Mouse (Mus musculus) mesoderm, embryonic 11.5 days (tissue): ENCODE results near the gene Szrd1.
A peak's percentile ranks its signal among the peaks of the same experiment; 100 is the strongest.

Experiments used
- DNase-seq: peaks from one replicate; pipeline ENCODE4 v3.0.0-alpha.2; 2012; ENCODE audit warnings: low read depth, low spot score

Szrd1 gene

DNA sequence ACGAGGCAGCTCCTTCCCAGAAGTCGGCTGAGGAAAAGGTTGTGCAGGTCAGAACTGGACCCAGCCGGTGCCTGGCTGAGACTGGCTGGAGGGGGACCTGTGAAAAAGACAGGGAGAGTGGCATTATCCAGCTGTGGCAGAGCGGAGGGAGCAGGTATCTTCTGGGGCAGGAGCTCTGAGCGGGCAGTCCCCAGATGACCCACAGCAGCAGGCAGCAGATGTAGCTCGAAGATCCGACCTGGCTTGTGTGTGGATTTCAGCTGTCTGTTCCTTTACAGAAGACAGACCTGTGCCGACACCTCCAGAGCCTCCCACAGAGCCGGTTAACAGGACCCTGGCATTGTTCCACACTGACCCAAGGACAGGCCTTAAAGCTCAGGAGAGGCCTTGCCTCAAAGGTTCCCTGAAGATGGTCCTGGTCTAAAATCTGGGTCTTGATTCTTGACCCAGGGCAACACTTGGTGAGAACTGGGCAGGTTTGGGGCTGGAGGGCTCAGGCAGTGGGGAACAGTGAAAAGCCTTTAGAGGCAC lies 72.0 kb downstream of the Szrd1 start:
- no peak for DNase-seq

DNA sequence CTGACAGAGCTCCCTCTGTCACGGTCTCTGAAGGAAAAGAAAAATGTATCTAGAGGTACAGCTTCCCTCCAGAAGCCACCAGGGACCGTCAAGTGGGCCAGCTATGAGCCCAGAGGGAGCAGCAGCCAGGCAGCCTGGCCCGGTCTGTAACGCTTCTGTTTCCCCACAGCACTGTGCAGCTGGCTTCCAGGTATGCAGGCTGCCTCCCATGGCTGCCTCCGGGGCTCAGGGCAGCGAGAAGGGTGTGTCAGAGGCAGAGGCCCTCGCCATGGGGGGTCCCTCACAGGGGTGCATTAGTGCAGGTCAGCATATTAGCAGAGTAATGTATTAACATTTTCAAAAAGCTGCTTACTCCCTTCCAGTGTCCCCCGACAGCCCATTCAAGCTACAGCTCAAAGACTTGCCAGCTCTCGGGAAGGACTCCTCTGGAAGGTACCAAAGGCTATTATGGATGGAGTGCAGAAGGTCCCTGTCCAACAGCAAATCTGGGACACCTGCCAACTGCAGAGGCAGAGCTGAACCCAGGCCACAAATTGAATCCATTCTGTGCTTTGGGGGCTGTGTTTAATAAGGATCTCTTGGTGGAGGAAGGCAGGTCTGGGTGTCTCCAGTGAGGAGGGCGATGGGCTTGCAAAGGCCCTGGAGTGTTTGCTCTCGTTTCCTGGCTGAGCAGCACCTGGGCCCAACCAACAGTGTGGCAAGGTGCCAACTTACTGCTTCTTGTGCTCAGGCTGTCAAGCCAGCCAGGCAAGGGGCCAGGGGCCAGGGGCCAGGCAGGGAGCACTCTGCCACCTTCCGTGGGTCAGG lies 72.7 kb downstream of the Szrd1 start:
- DNase-seq = no peak

DNA sequence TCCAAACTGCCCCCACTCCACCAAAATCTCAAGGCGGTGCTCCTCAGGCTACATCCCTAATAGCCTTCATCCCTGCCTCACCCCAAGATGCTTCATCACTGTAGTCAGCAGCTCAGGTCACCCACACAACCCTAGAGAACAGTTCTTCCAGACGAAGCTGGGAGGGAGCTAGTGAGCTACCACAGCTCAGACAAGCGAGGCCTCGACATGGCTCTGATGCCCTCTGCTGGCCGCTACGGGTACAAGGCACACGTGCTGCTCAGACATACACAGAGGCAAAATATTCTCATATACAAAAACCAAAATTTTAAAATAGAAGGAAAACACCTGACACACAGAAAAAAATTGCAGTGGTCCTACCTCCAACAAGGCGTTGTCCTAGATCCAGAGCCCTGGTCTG lies 74.5 kb downstream of the Szrd1 start:
- peak; percentile 89 for DNase-seq

DNA sequence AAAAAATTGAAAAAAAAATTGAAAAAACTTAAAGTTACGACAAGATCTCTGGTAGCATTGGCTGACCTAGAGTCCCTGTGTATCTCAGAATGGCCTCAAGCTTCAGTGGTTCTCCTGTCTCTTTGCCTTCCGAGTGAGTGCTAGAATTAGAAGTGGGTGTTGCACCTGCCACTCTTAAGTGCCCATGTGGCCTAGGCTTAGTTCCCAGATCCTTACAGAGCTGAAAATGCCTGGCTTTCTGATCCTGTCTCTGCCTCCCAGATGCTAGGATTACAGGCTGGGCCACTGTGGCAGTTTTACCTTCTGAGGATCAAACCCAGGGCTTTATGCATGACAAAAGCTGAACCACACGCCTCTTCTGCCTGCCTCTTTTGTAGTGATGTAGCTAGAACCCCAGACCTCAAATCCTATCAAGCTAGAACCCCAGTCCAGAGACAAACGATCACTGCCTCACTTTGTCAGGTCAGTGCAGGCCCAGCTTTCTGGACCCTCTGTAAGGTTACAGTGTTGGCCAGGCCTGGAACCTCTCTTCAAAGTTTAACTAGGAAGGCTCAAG lies 75.4 kb downstream of the Szrd1 start:
- DNase-seq = no peak
